Mouse (Mus musculus) adrenal gland, postnatal 25 days (tissue): ENCODE data around the gene Alox8. TPM values are rescaled to one million over a fixed set of nuclear protein-coding genes. Genes with fewer than 3 reads are reported as not detected.

Experiments used
- DNase-seq: peaks from one replicate; pipeline ENCODE4 v3.0.0; 2021; ENCODE audit warnings: mixed read lengths
- total RNA-seq: library from RNA; stranded (reverse); gene quantifications from 2 replicates; pipeline ENCODE4 v1.2.3, GENCODE M21; 2021

The Alox8 gene
- total RNA-seq, 1 experiment from 2014 or later, result not detected

- no peak for DNase-seq
Observed at GRCm38 (mm10) chr11:69179512-69179911, 18.1 kb downstream of the Alox8 start.

- DNase-seq, result no peak
Observed at GRCm38 (mm10) chr11:69178525-69178924, 19.1 kb downstream of the Alox8 start.

DNA sequence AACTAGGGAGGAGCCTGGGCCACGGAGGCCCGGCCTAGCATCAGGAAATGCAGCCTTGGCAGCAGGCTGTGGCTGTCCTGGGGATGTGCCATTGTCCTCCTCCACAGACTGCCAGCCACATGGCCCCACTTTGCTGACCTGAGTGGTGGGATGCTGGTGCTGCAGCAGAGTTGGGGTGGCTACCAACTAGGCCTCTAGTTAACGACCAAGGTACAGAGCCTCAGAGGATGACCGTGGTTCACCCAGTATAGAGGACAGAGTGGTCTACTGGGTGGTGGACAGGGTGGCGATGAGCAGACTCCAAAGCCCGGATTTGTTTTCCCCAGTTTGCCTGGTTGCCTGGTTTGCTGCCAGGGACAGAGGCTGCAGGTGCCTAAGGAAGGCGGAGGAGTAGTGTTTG lies 22.9 kb downstream of the Alox8 start:
- DNase-seq, result no peak

GRCm38 (mm10) chr11:69172606-69173005 lies 25.0 kb downstream of the Alox8 start:
- DNase-seq, result no peak

GRCm38 (mm10) chr11:69171626-69172025 lies 26.0 kb downstream of the Alox8 start:
- peak; percentile 61 for DNase-seq

- no peak for DNase-seq
Observed at GRCm38 (mm10) chr11:69169313-69169712, 28.3 kb downstream of the Alox8 start.

- DNase-seq, result peak; percentile 22
Observed at GRCm38 (mm10) chr11:69156800-69157199, 40.8 kb downstream of the Alox8 start, which contains the start of gene Alox12b. Gene Alox12b (plus strand): TSS chr11:69156989.

DNA sequence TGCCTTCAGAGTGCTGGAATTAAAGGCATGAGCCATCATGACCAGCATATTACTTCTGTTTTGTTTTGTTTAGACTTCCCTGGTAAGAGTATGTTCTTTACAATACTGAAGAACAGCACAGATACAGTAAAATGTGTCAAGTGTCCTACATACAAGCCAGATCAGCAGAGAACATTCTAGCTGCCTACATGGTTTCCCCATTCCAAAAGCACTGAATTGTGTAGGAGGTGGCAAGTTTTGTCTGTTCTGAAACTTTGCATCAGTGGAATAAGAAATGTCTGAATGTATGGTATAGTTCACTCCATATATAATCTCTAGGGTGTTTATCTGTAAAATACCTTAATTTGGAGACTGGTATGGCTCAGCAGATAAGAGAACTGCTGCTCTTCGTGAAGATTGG lies 42.3 kb downstream of the Alox8 start:
- no peak for DNase-seq

- no peak for DNase-seq
Observed at GRCm38 (mm10) chr11:69153831-69154230, 43.8 kb downstream of the Alox8 start.

- no peak for DNase-seq
Observed at GRCm38 (mm10) chr11:69151004-69151403, 46.6 kb downstream of the Alox8 start.

DNA sequence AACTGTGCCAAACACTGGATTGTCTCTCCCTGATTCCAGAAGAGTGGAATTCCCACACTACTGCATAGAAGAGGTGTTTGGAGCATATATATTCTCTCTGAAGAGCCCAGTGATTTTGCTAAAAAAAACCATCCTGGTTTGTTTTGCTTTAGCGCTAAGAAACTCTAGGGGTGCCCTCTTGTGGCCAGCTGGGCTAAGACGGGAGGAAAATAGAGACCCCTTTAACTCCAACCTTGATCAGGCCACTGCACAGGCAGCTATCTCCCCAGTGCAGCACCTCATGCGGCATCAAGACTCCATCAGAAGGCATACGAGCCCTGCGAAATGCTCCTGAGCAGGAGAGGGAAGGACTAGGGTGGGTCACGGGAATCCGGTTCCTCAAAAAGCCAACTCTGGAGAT lies 47.2 kb downstream of the Alox8 start:
- DNase-seq, result peak; percentile 76

DNA sequence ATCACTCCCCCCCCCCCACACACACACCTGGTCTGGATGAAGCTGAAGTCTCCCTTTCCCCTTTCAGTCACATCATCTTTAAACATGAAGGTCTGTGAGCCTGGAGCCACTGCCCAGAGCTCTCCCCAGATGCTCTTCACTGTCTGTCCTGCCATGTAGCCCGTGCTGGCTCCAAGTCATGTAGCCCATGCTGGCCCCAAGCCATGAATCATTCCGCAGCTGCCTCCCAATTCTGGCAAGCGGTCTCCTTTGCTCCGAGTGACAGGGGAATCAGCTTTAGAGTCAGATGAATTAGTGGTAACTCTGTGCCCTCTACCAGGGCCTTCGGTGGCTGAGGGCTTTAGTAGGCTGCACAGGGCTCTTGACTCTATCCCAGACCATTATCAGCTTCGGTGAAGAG lies 47.9 kb downstream of the Alox8 start:
- DNase-seq, result no peak

- no peak for DNase-seq
Observed at GRCm38 (mm10) chr11:69148451-69148960, 49.1 kb downstream of the Alox8 start.

GRCm38 (mm10) chr11:69147546-69147945 lies 50.1 kb downstream of the Alox8 start:
- DNase-seq, result peak; percentile 33

DNA sequence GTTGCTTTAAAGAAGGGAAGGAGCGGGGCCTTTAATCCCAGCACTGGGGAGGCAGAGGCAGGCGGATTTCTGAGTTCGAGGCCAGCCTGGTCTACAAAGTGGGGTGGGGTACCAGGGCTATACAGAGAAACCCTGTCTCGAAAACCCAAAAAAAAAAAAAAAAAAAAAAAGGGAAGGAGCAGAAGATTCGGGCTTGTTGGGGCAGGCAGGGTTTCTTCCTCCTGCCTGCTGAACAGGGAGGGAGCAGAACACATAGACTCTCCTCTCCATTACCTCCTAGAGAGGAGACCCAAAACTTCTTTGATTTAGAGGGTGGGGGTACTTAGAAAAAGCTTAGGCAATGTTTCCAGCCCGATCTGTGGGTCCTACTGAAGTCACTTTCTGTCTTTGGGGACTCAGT lies 62.3 kb downstream of the Alox8 start:
- no peak for DNase-seq

DNA sequence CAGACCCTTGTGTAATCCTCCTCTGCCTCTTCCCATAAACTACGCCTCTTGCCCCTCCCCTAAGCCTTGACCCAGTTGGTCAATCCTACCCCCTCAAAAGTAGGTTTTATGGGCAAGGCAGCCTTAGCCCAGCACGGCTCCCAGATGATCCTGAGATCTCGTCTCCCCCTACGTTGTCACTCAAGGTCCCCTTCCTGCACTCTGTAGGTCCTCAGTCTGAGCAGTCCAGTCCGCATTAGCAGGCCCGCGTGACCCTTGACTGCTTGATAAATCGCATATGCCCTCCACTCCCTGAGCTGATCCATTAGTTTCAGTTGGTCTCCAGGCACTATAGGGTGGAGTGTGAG lies 63.0 kb downstream of the Alox8 start:
- DNase-seq, result no peak

Other genes with a start within 250 kb of the Alox8 start
- 18.7 and 23.4 TPM in 2 replicates for gene Arhgef15, start 240.4 kb downstream of the Alox8 start, total RNA-seq
- 32.0 and 35.4 TPM in 2 replicates for gene Slc25a35, start 229.7 kb downstream of the Alox8 start, total RNA-seq
- gene Rangrf, start 222.7 kb downstream of the Alox8 start, total RNA-seq, result 20.7 and 22.4 TPM in 2 replicates
- gene Pfas, start 189.4 kb downstream of the Alox8 start, total RNA-seq, result 39.7 and 40.1 TPM in 2 replicates
- gene Ctc1, start 181.9 kb downstream of the Alox8 start, total RNA-seq, result 32.9 and 33.9 TPM in 2 replicates
- 9.7 and 11.8 TPM in 2 replicates for gene Aurkb, start 152.2 kb downstream of the Alox8 start, total RNA-seq
- 23.1 and 32.0 TPM in 2 replicates for gene Borcs6, start 138.1 kb downstream of the Alox8 start, total RNA-seq
- 18.3 and 21.8 TPM in 2 replicates for gene Tmem107, start 127.0 kb downstream of the Alox8 start, total RNA-seq
- gene Vamp2, start 109.4 kb downstream of the Alox8 start, total RNA-seq, result 143 and 163 TPM in 2 replicates
- 66.5 and 84.7 TPM in 2 replicates for gene Per1, start 102.6 kb downstream of the Alox8 start, total RNA-seq
- gene Hes7, start 77.4 kb downstream of the Alox8 start, total RNA-seq, result not detected in 2 replicates
- 1.2 and 1.6 TPM in 2 replicates for gene 9130213A22Rik, start 75.3 kb downstream of the Alox8 start, total RNA-seq
- 0.64 and 2.8 TPM in 2 replicates for gene Aloxe3, start 71.9 kb downstream of the Alox8 start, total RNA-seq
- gene Alox12b, start 40.9 kb downstream of the Alox8 start, total RNA-seq, result not detected in 2 replicates
- not detected in 2 replicates for gene Gucy2e, start 39.2 kb upstream of the Alox8 start, total RNA-seq
- 10.3 and 13.3 TPM in 2 replicates for gene Cntrob, start 125.9 kb upstream of the Alox8 start, total RNA-seq
- 80.8 and 86.2 TPM in 2 replicates for gene Trappc1, start 126.1 kb upstream of the Alox8 start, total RNA-seq
- 7.3 and 9.7 TPM in 2 replicates for gene Kcnab3, start 128.4 kb upstream of the Alox8 start, total RNA-seq
- gene Rnf227, start 142.6 kb upstream of the Alox8 start, total RNA-seq, result 6.8 and 7.7 TPM in 2 replicates
- 105 and 111 TPM in 2 replicates for gene Chd3, start 171.6 kb upstream of the Alox8 start, total RNA-seq
- gene Naa38, start 197.6 kb upstream of the Alox8 start, total RNA-seq, result 127 and 149 TPM in 2 replicates
- gene Cyb5d1, start 197.8 kb upstream of the Alox8 start, total RNA-seq, result 43.5 and 51.0 TPM in 2 replicates
- 13.9 and 16.9 TPM in 2 replicates for gene Tmem88, start 200.4 kb upstream of the Alox8 start, total RNA-seq
- gene Kdm6b, start 215.8 kb upstream of the Alox8 start, total RNA-seq, result 45.1 and 46.2 TPM in 2 replicates